Mouse (Mus musculus): Measurements from ENCODE around the gene Mlxipl. TPM values are rescaled to one million over a fixed set of nuclear protein-coding genes. Genes with fewer than 3 reads are reported as not detected.

The Mlxipl gene
- polyA plus RNA-seq, 1 experiment from 2014 or later, result 2.4 TPM

DNA sequence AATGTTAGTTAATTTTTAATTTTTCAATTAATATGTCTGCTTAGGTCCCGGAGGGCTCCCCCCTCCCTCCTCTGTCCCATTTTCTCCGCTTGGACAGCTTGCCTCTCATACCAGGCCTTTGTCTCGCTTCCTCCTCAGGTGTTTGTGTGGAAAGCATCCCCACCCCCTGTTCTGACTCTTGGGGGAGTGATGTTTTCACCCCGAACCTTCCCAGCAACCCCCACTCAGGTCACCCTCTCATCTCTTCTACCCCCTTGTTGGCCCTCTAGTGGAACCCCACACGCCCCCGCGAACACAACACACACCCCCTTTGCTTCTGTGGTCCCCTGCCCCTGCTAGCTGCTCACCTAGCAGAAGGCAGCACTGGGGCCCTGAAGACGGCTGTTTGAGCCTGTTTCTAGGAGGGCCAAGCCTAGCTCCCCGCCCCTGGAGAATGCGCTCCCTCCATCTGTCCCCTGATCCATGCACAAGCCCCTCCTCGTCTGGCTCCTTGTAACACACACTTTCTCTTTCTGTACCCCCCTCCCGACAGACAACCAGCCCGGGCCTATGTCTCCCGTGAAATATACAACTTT lies 12.7 kb upstream of the Mlxipl start:
- 21% methylated on average over 14 of the region's 14 CpGs for WGBS
- Histone ChIP-seq H3K27me3 (ENCODE audit: control insufficient read depth, insufficient read depth, low read depth, low read length) (no peaks in the 10 kb centered on the region), H3K9me3 (ENCODE audit: control insufficient read depth, low read length) (no peaks in the 10 kb centered on the region), H3K9ac (ENCODE audit: low read length) (peak overlapping the region; percentile 98), H3K4me3 (ENCODE audit: low read length) (peak overlapping the region; percentile 73), H3K27ac (ENCODE audit: low read length) (peak overlapping the region; percentile 1; the same call in 1 of the 2 replicates), H3K4me2 (ENCODE audit: low read depth, low read length) (peak overlapping the region; percentile 77), H3K36me3 (ENCODE audit: control insufficient read depth, insufficient read depth, low read length) (no peaks in the 10 kb centered on the region), H3K4me1 (replicated peaks; ENCODE audit: control insufficient read depth, insufficient read depth, low read length) (peaks cover 11% of the 10 kb centered on the region)
- peak; percentile 47 for ATAC-seq (ENCODE audit: low read depth)

DNA sequence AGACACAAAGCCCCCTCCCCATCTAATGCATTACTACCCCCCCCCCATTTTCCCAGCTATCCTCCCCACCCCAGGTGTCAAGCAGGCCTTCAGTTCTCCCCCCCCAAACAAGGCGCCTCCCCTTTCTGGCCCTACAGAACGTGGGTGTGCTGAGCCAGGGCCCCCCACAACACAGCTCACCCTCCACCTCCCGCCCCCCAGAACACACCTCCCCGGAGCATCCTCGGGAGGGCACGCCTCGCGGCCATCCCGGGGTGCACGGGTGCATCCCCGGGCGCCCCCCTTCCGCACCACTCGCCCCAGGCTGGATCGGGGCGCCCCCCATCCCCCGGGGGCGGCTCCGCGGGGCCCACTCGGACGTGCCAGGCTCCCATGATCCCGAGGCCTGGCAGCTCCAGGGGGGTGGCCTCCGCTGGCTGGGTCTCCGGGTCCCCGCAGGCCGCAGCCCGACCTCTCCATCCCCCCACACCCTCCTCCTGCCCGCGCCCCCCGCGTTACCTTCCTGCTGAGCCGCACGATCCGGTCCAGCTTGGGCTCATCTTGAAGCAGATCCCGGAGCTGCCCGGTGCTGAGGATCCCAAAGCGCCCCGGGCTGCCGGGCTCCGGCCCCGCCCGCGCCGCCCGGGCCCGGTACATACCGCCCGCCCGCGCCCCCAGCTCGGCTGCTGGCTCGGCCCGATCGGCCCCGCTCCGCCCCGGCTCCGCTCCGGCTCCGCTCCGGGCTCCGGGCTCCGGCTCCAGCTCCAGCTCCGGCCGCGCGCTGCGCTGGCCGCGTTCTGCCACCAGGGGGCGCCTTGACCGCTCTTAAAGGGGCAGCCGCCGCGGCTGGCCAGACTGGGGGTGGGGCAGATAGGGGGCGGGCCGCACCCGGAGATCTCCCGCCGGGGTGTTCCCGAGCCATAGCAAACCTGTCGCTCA lies 11.9 kb upstream of the Mlxipl start, which contains the start of gene Vps37d:
Gene Vps37d, minus strand, starts transcription at position 703 of the 918 bp plus-strand sequence.
- Histone ChIP-seq H3K4me1 (replicated peaks; ENCODE audit: control insufficient read depth, insufficient read depth, low read length) (peaks cover 11% of the 10 kb centered on the region), H3K36me3 (ENCODE audit: control insufficient read depth, insufficient read depth, low read length) (no peaks in the 10 kb centered on the region), H3K27me3 (ENCODE audit: control insufficient read depth, insufficient read depth, low read depth, low read length) (no peaks in the 10 kb centered on the region), H3K4me3 (ENCODE audit: low read length) (peak within 1 kb of the TSS; percentile 73), H3K27ac (ENCODE audit: low read length) (peak within 1 kb of the TSS; percentile 64), H3K9me3 (ENCODE audit: control insufficient read depth, low read length) (no peaks in the 10 kb centered on the region), H3K9ac (ENCODE audit: low read length) (peak within 1 kb of the TSS; percentile 98), H3K4me2 (ENCODE audit: low read depth, low read length) (peak within 1 kb of the TSS; percentile 77)
- 0% methylated on average over 60 of the region's 83 CpGs for WGBS
- peak; percentile 89 for ATAC-seq (ENCODE audit: low read depth)

DNA sequence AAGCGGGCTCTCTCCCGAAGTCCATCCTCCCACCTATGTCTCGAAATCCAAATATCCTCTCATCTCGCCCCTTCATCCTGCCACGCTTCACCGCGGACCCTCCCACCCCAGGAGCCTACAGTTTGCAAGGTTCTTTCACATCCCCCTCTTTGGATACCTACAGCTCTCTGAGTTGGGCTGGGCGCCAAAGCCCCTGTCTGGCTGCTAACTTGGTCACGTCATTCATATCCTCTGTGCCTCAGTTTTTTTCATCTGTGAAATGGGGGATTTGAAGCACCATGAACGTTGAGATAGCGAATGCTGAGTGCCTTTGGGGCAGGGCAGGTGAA lies 11.2 kb upstream of the Mlxipl start:
- Histone ChIP-seq H3K36me3 (ENCODE audit: control insufficient read depth, insufficient read depth, low read length) (no peaks in the 10 kb centered on the region), H3K9me3 (ENCODE audit: control insufficient read depth, low read length) (no peaks in the 10 kb centered on the region), H3K9ac (ENCODE audit: low read length) (peak overlapping the region; percentile 98), H3K4me3 (ENCODE audit: low read length) (peak overlapping the region; percentile 73), H3K4me1 (replicated peaks; ENCODE audit: control insufficient read depth, insufficient read depth, low read length) (peaks cover 9% of the 10 kb centered on the region), H3K27me3 (ENCODE audit: control insufficient read depth, insufficient read depth, low read depth, low read length) (no peaks in the 10 kb centered on the region), H3K27ac (ENCODE audit: low read length) (no peak overlapping the region), H3K4me2 (ENCODE audit: low read depth, low read length) (peak overlapping the region; percentile 77)
- ATAC-seq (ENCODE audit: low read depth), result no peak
- WGBS, result under 1% methylated on average over 11 of the region's 11 CpGs

DNA sequence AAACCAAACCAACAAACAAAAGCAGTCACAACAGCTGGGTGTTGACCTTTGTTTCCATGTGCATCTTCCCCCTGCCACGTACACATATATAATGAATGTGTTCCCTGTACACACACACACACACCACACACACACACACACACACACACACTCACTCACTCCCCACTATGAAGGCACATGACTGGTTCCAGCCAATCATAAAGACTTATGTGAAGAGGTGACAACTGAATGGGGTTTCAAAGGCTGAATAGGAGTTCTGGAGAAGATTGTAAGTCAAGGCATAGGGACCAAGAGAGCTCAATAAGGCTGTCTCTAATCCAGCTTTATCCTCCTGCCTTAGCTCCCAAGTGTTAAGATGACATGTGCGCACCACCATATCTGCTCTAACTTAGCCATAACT lies 10.1 kb upstream of the Mlxipl start:
- H3K27ac ChIP-seq (ENCODE audit: low read length), result no peak overlapping the region
- 85% methylated on average over 2 of the region's 2 CpGs for WGBS
- ATAC-seq (ENCODE audit: low read depth), result no peak
- H3K4me1 ChIP-seq (replicated peaks; ENCODE audit: control insufficient read depth, insufficient read depth, low read length), result peaks cover 6% of the 10 kb centered on the region
- no peak overlapping the region for H3K9ac ChIP-seq (ENCODE audit: low read length)
- H3K4me3 ChIP-seq (ENCODE audit: low read length), result no peak overlapping the region
- no peaks in the 10 kb centered on the region for H3K27me3 ChIP-seq (ENCODE audit: control insufficient read depth, insufficient read depth, low read depth, low read length)
- no peaks in the 10 kb centered on the region for H3K36me3 ChIP-seq (ENCODE audit: control insufficient read depth, insufficient read depth, low read length)
- no peaks in the 10 kb centered on the region for H3K9me3 ChIP-seq (ENCODE audit: control insufficient read depth, low read length)
- H3K4me2 ChIP-seq (ENCODE audit: low read depth, low read length), result no peak overlapping the region

DNA sequence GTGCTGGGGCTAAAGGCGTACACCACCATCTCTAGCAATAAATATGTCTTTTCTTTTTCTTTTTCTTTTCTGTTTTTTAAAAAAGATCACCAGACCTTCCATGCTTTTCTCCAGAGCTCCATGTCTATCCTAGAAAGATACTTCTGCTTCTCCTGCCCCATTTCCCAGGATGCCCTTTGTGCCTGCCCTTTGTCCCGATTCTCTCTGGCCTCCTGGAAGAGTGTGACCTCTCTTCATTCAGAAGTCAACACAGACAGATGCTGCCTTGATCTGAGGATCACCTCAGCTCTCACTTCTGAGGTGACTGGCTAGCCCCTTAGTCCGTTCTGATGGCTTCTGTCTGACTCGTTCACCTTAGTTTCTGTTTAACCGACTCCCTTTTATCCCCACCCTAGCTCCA lies 9.2 kb upstream of the Mlxipl start:
- peaks cover 6% of the 10 kb centered on the region for H3K4me1 ChIP-seq (replicated peaks; ENCODE audit: control insufficient read depth, insufficient read depth, low read length)
- no peaks in the 10 kb centered on the region for H3K36me3 ChIP-seq (ENCODE audit: control insufficient read depth, insufficient read depth, low read length)
- ATAC-seq (ENCODE audit: low read depth), result no peak
- no peaks in the 10 kb centered on the region for H3K27me3 ChIP-seq (ENCODE audit: control insufficient read depth, insufficient read depth, low read depth, low read length)
- no peaks in the 10 kb centered on the region for H3K9me3 ChIP-seq (ENCODE audit: control insufficient read depth, low read length)
- WGBS, result 74% methylated on average over 5 of the region's 5 CpGs
- no peak overlapping the region for H3K9ac ChIP-seq (ENCODE audit: low read length)
- H3K27ac ChIP-seq (ENCODE audit: low read length), result no peak overlapping the region
- H3K4me2 ChIP-seq (ENCODE audit: low read depth, low read length), result no peak overlapping the region
- H3K4me3 ChIP-seq (ENCODE audit: low read length), result no peak overlapping the region

DNA sequence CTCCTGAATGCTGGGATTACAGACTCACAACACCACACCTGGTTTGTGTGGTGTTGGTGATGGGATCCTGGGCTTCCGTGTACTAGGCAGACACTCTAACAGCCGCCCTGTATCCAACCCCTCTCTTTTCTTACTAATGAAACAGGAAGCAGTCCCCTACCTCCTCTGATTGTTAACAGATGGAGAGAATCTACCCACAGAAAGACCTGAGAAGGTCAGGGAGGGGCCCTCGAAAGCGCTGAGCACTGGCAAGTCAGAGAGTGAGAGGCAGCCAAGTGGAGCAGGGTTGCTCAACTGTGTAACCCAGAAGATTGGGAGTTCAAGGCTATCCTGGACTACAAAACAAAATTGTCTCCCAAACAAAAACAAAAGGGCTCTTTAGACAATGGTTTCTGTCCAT lies 2.8 kb upstream of the Mlxipl start:
- Histone ChIP-seq H3K27me3 (ENCODE audit: control insufficient read depth, insufficient read depth, low read depth, low read length) (peaks cover 37% of the 10 kb centered on the region), H3K4me2 (ENCODE audit: low read depth, low read length) (no peak overlapping the region), H3K9me3 (ENCODE audit: control insufficient read depth, low read length) (no peaks in the 10 kb centered on the region), H3K4me3 (ENCODE audit: low read length) (no peak overlapping the region), H3K36me3 (ENCODE audit: control insufficient read depth, insufficient read depth, low read length) (no peaks in the 10 kb centered on the region), H3K27ac (ENCODE audit: low read length) (no peak overlapping the region), H3K4me1 (replicated peaks; ENCODE audit: control insufficient read depth, insufficient read depth, low read length) (no peaks in the 10 kb centered on the region), H3K9ac (ENCODE audit: low read length) (no peak overlapping the region)
- WGBS, result 47% methylated on average over 4 of the region's 4 CpGs
- no peak for ATAC-seq (ENCODE audit: low read depth)

DNA sequence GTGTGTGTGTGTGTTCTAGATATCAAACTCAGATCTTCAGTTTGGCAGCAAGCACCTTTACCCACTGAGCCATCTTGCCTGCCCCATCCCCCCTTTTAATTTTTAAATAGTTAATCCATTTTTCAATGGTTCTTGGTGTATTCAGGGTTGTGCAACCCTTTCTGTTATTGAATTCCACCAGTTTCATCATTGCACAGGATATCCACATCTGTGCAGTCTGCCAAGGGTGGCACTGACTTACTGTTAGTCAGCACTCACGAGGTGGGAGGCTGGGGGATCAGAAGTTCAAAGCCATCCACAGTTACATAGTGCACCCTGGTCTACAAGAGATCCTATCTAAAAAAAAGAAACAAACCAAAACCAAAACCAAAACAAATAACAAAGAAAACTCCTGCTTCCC lies 11.3 kb downstream of the Mlxipl start:
- H3K9me3 ChIP-seq (ENCODE audit: control insufficient read depth, low read length), result no peaks in the 10 kb centered on the region
- WGBS, result 44% methylated on average over 1 of the region's 1 CpGs
- no peak for ATAC-seq (ENCODE audit: low read depth)
- no peak overlapping the region for H3K9ac ChIP-seq (ENCODE audit: low read length)
- no peaks in the 10 kb centered on the region for H3K4me1 ChIP-seq (replicated peaks; ENCODE audit: control insufficient read depth, insufficient read depth, low read length)
- H3K4me2 ChIP-seq (ENCODE audit: low read depth, low read length), result no peak overlapping the region
- peaks cover 11% of the 10 kb centered on the region for H3K27me3 ChIP-seq (ENCODE audit: control insufficient read depth, insufficient read depth, low read depth, low read length)
- H3K36me3 ChIP-seq (ENCODE audit: control insufficient read depth, insufficient read depth, low read length), result no peaks in the 10 kb centered on the region
- H3K27ac ChIP-seq (ENCODE audit: low read length), result no peak overlapping the region
- no peak overlapping the region for H3K4me3 ChIP-seq (ENCODE audit: low read length)

DNA sequence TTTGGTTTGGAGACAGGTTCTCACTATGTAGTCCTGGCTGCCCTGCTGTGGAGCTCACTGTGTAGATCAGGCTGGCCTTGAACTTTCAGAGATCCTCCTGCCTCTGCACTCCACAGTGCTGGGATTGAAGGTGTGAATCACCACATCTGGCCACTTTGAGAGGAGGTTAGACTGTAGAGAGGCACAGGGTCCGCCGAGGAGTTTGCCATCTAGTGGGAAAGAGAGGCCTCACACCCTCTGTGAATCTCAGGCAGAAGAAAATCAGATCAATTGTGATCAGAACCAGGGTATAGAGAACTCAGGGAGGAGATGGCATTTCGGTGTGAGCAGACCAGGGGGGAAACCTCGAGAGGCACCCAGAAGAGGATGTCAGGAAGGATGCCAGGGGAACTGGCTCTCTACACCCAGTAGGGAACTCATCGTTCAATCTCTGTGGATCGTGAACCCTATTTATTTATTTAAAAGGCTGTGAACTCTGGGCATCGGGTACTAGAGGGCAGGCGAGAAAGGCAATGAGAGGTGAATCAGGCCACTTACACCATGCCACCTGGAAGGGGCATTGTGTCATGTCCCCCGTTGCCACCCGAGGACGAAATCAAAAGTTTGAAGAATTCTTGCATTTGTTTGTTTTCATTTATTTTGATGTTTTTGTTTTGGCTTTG lies 14.4 kb downstream of the Mlxipl start:
- Histone ChIP-seq H3K4me2 (ENCODE audit: low read depth, low read length) (no peak overlapping the region), H3K36me3 (ENCODE audit: control insufficient read depth, insufficient read depth, low read length) (no peaks in the 10 kb centered on the region), H3K4me1 (replicated peaks; ENCODE audit: control insufficient read depth, insufficient read depth, low read length) (peaks cover 9% of the 10 kb centered on the region), H3K9me3 (ENCODE audit: control insufficient read depth, low read length) (no peaks in the 10 kb centered on the region), H3K4me3 (ENCODE audit: low read length) (no peak overlapping the region), H3K27ac (ENCODE audit: low read length) (no peak overlapping the region), H3K9ac (ENCODE audit: low read length) (no peak overlapping the region), H3K27me3 (ENCODE audit: control insufficient read depth, insufficient read depth, low read depth, low read length) (peaks cover 37% of the 10 kb centered on the region)
- 55% methylated on average over 11 of the region's 11 CpGs for WGBS
- no peak for ATAC-seq (ENCODE audit: low read depth)

DNA sequence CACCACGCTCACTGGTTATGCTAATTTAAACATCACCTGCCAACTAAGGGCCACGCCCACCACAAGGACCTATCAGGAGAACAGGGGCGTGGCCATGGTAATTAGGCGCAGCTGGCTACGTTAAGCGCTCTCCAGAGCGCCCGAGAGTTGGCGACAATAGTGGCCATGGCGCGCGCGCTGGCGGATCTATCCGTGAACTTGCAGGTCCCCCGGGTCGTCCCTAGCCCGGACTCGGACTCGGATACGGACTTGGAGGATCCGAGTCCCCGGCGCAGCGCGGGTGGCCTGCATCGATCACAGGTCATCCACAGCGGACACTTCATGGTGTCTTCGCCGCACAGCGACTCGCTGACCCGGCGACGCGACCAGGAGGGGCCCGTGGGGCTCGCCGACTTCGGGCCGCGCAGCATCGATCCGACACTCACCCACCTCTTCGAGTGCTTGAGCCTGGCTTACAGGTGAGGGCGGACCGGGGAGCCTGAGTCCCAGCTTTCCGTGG lies 17.1 kb downstream of the Mlxipl start:
- H3K4me2 ChIP-seq (ENCODE audit: low read depth, low read length), result peak overlapping the region; percentile 94
- no peaks in the 10 kb centered on the region for H3K36me3 ChIP-seq (ENCODE audit: control insufficient read depth, insufficient read depth, low read length)
- H3K4me1 ChIP-seq (replicated peaks; ENCODE audit: control insufficient read depth, insufficient read depth, low read length), result peaks cover 9% of the 10 kb centered on the region
- under 1% methylated on average over 48 of the region's 48 CpGs for WGBS
- no peaks in the 10 kb centered on the region for H3K9me3 ChIP-seq (ENCODE audit: control insufficient read depth, low read length)
- peak overlapping the region; percentile 63 for H3K9ac ChIP-seq (ENCODE audit: low read length)
- peak overlapping the region; percentile 59 for H3K4me3 ChIP-seq (ENCODE audit: low read length)
- H3K27ac ChIP-seq (ENCODE audit: low read length), result no peak overlapping the region
- peaks cover 37% of the 10 kb centered on the region for H3K27me3 ChIP-seq (ENCODE audit: control insufficient read depth, insufficient read depth, low read depth, low read length)
- ATAC-seq (ENCODE audit: low read depth), result peak; percentile 90

Measured in lung, embryonic 16.5 days (tissue).